Mouse (Mus musculus) midbrain, embryonic 10.5 days (tissue): Measurements from ENCODE around the gene Gm20388. TPM values are rescaled to one million over a fixed set of nuclear protein-coding genes. Genes with fewer than 3 reads are reported as not detected.

Source experiments
- DNase-seq: peaks from one replicate; pipeline ENCODE4 v3.0.0-alpha.2; 2017; ENCODE audit warnings: low spot score
- H3K27ac ChIP-seq: fragments of 300-500 bp; sonication (generic); replicated peaks from 2 replicates; pipeline ENCODE4 v1.5.1; 2016; ENCODE audit warnings: mild to moderate bottlenecking
- H3K27me3 ChIP-seq: fragments of 300-500 bp; sonication (generic); 2 replicates; pipeline ENCODE4 v1.6.1; 2016; ENCODE audit warnings: low read depth, mild to moderate bottlenecking; ENCODE audit not compliant: poor library complexity, severe bottlenecking
- H3K36me3 ChIP-seq: fragments of 300-500 bp; sonication (generic); 2 replicates; pipeline ENCODE4 v1.6.1; 2016; ENCODE audit warnings: mild to moderate bottlenecking, moderate library complexity
- H3K4me1 ChIP-seq: fragments of 300-500 bp; sonication (generic); 2 replicates; pipeline ENCODE4 v1.6.1; 2016
- H3K4me3 ChIP-seq: fragments of 300-500 bp; sonication (generic); 2 replicates; pipeline ENCODE4 v1.5.1; 2016; ENCODE audit warnings: mild to moderate bottlenecking, moderate library complexity
- H3K9me3 ChIP-seq: fragments of 300-500 bp; sonication (generic); replicated peaks from 2 replicates; pipeline ENCODE4 v1.6.1; 2016; ENCODE audit warnings: mild to moderate bottlenecking
- whole genome bisulfite sequencing: fragments of 180-500 bp; shearing (Covaris S2); methylation state at CpG from one replicate; pipeline ENCODE4 v1.1.7; 2016; 5-methylcytosine and 5-hydroxymethylcytosine counted together
- polyA plus RNA-seq: library from polyadenylated mRNA; unstranded; fragments of >200 nt; fragmentation: Nextera tagmentation; extraction: Ambion mirVana; gene quantifications from 2 replicates; pipeline ENCODE4 v1.2.1, GENCODE M21; 2016

Gm20388 gene
- polyA plus RNA-seq, 1 experiment from 2014 or later: 7.1 TPM

DNA sequence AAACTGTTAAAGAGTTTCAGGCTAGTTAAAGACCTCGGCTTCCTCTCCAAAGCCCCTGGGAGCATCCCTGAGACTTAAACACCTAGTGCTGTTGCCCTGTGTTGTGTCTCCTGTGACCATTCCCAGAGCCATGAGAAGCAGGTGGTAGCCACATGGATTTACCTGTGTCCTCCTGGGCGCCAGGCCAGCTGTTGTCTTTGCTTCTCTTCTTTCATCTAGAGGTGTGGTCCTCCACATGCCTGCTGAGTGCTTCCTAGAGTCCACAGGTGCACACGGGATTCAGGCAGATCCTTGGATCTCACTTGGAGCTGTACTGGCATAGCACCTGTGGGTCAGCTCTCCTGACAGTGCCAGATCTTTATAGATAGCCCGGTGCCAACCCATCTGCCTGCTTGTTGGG lies 4356.6 kb downstream of the Gm20388 start:
- no peaks in the 10 kb centered on the region for H3K27me3 ChIP-seq
- no peaks in the 10 kb centered on the region for H3K9me3 ChIP-seq
- peaks cover 10% of the 10 kb centered on the region; the same call in 1 of the 2 replicates for H3K36me3 ChIP-seq
- H3K4me3 ChIP-seq: no peak overlapping the region
- no peak for DNase-seq
- 93% methylated on average over 4 of the region's 4 CpGs for WGBS
- H3K27ac ChIP-seq: no peak overlapping the region
- peaks cover 33% of the 10 kb centered on the region for H3K4me1 ChIP-seq

DNA sequence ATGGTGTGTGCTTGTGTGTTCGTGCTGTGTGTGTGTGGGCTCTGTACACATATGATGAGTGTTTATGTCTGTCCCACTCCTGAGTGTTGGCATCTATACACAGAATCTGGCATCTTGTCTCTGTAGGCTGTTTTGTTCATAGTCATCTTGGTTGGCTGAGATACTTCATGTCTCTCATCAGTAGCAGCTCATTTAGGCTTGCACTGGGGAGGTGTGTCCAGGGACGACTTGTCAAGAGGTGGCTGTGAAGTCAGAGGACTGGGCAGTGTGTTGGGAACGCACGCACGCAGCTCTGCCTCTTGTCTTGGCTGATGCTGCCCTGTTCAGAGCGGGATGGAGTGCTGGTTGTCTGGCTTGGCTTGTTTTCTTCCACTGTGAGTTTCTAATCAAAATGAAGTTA lies 4359.9 kb downstream of the Gm20388 start:
- DNase-seq: no peak
- H3K4me1 ChIP-seq: peaks cover 40% of the 10 kb centered on the region
- 0 out of 2 replicates have a peak, but pooled peaks cover under 1% of the 10 kb centered on the region for H3K9me3 ChIP-seq
- 88% methylated on average over 6 of the region's 6 CpGs for WGBS
- no peak overlapping the region for H3K4me3 ChIP-seq
- peaks cover 17% of the 10 kb centered on the region for H3K36me3 ChIP-seq
- H3K27ac ChIP-seq: no peak overlapping the region
- H3K27me3 ChIP-seq: no peaks in the 10 kb centered on the region

DNA sequence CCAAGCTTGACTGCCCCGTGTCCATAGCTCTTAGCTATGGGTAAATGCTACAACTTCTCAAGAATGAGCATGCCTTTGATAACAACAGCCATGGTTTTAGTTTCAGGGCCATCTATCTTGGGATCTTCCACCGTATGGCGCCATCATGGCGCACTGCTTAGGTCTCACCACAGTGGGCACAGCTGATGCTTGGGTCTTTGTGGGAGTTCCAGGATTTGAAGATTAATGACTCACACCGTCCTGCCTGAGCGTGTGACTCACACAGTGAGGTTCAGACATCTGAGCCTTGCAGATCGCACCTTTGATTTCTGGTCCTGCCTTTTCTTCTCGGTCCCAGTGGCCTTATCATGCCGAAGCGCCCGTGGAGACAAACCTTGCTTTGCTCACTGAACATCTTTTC lies 4360.3 kb downstream of the Gm20388 start:
- 96% methylated on average over 11 of the region's 11 CpGs for WGBS

GRCm38 (mm10) chr8:124271518-124271917 lies 4360.9 kb downstream of the Gm20388 start:
- no peak overlapping the region for H3K4me3 ChIP-seq
- H3K36me3 ChIP-seq: peaks cover 27% of the 10 kb centered on the region
- H3K4me1 ChIP-seq: peaks cover 40% of the 10 kb centered on the region
- H3K27ac ChIP-seq: no peak overlapping the region
- 0 out of 2 replicates have a peak, but pooled peaks cover 7% of the 10 kb centered on the region for H3K9me3 ChIP-seq
- 92% methylated on average over 12 of the region's 12 CpGs for WGBS
- no peak for DNase-seq
- no peaks in the 10 kb centered on the region for H3K27me3 ChIP-seq

More for the DNA sequence above, 4360.3 kb downstream of the Gm20388 start:
- DNase-seq: no peak
- Histone ChIP-seq H3K4me1 (peaks cover 39% of the 10 kb centered on the region), H3K27me3 (no peaks in the 10 kb centered on the region), H3K36me3 (peaks cover 21% of the 10 kb centered on the region), H3K27ac (no peak overlapping the region), H3K4me3 (no peak overlapping the region), H3K9me3 (0 out of 2 replicates have a peak, but pooled peaks cover 5% of the 10 kb centered on the region)

DNA sequence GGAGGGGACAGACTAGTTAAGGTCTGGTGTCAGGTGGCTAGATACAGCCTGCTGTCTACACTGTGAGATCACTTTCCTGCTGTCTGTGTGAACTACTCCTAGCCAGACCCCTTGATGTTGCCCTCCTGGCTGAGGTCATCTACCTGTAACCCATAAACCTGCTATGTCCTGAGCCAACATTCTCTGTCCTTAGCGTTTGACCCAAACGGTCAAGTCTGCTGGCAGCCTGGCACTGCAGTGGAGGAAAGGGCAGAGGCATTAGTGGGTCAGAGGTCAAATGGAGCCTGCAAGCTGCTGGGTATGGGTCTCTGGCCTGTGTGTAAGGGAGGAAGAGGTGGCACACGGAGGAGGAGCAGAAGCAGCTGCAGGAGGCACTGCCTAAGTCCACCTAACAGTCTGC lies 4362.2 kb downstream of the Gm20388 start:
- 0 out of 2 replicates have a peak, but pooled peaks cover 7% of the 10 kb centered on the region for H3K9me3 ChIP-seq
- H3K4me3 ChIP-seq: no peak overlapping the region
- WGBS: 58% methylated on average over 3 of the region's 3 CpGs
- H3K27me3 ChIP-seq: no peaks in the 10 kb centered on the region
- H3K4me1 ChIP-seq: peaks cover 53% of the 10 kb centered on the region
- peak overlapping the region; percentile 68; the same call in 1 of the 2 replicates for H3K27ac ChIP-seq
- no peak for DNase-seq
- peaks cover 26% of the 10 kb centered on the region for H3K36me3 ChIP-seq

DNA sequence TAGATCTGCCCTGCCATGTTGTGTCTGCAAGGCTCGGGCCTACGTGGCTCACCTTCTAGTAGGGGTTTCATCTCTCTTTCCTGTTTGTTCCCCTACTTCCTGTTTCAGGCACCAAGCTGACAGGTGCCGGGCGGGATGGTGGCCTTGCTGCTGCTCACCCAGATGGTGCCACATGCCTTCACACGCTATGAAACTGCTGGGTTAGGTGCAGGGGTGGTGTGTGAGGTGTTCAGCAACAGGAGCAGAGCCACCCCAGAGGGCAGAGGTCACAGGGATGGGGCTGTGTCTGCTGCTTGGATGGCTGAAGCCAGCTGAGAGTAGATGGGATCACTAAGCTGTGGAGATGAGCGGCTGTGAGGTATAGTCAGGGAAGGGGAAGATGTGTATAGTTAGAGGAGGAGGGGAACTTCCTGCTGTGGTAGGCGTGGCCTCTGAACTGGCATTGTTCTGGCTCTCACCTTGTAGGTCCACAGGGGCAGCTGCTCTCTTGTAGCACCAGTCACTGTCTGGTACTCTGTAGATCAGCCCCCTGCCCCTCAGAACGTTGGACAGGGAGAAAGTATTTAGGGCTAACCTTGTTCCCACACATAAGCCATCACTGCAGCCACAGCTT lies 4363.1 kb downstream of the Gm20388 start:
- Histone ChIP-seq H3K27ac (peak overlapping the region; percentile 68), H3K4me1 (peaks cover 62% of the 10 kb centered on the region), H3K9me3 (0 out of 2 replicates have a peak, but pooled peaks cover 7% of the 10 kb centered on the region), H3K36me3 (peaks cover 24% of the 10 kb centered on the region), H3K4me3 (no peak overlapping the region), H3K27me3 (no peaks in the 10 kb centered on the region)
- no peak for DNase-seq
- WGBS: 58% methylated on average over 8 of the region's 8 CpGs

DNA sequence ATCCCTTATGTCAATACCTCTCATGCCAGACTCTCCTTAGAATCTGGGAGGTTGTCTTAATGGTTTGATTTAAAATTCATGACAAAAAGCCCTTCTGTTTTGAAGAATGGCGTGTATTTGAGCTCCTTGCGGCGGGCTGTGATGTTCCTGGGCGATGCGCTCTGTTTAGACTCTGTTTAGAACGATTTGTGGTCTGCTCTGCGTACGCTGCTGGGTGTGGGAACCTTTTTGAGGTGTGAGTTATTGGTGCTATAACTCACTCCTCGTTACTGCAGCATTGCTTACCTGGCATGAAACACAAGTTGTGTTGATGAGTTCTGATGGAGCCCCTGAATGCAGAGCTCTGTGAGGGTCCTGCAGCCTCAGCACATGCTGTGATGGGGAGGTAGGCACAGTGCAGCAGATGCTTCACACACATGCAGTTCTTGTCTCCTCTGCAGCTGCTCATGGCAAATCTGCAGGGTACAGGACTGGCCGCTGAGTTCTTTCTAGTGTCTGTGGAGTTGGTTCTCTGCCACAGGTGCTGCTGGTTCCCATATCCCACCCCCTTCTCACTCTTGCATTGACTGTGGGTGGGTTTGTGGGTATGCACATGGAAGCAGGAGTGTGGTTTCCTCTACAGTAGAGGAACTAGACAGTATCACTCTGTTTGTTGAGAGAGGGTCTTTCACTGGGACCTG lies 4363.9 kb downstream of the Gm20388 start:
- Histone ChIP-seq H3K27me3 (no peaks in the 10 kb centered on the region), H3K4me3 (no peak overlapping the region), H3K27ac (peak overlapping the region; percentile 68), H3K4me1 (peaks cover 70% of the 10 kb centered on the region), H3K9me3 (0 out of 2 replicates have a peak, but pooled peaks cover 7% of the 10 kb centered on the region), H3K36me3 (peaks cover 24% of the 10 kb centered on the region)
- no peak for DNase-seq
- WGBS: 66% methylated on average over 10 of the region's 10 CpGs

GRCm38 (mm10) chr8:124275377-124276071 lies 4364.9 kb downstream of the Gm20388 start:
- H3K9me3 ChIP-seq: 0 out of 2 replicates have a peak, but pooled peaks cover 7% of the 10 kb centered on the region
- H3K36me3 ChIP-seq: peaks cover 24% of the 10 kb centered on the region
- no peak for DNase-seq
- H3K27ac ChIP-seq: peak overlapping the region; percentile 68; the same call in 1 of the 2 replicates
- WGBS: 95% methylated on average over 10 of the region's 10 CpGs
- H3K27me3 ChIP-seq: no peaks in the 10 kb centered on the region
- H3K4me1 ChIP-seq: peaks cover 75% of the 10 kb centered on the region
- no peak overlapping the region for H3K4me3 ChIP-seq

DNA sequence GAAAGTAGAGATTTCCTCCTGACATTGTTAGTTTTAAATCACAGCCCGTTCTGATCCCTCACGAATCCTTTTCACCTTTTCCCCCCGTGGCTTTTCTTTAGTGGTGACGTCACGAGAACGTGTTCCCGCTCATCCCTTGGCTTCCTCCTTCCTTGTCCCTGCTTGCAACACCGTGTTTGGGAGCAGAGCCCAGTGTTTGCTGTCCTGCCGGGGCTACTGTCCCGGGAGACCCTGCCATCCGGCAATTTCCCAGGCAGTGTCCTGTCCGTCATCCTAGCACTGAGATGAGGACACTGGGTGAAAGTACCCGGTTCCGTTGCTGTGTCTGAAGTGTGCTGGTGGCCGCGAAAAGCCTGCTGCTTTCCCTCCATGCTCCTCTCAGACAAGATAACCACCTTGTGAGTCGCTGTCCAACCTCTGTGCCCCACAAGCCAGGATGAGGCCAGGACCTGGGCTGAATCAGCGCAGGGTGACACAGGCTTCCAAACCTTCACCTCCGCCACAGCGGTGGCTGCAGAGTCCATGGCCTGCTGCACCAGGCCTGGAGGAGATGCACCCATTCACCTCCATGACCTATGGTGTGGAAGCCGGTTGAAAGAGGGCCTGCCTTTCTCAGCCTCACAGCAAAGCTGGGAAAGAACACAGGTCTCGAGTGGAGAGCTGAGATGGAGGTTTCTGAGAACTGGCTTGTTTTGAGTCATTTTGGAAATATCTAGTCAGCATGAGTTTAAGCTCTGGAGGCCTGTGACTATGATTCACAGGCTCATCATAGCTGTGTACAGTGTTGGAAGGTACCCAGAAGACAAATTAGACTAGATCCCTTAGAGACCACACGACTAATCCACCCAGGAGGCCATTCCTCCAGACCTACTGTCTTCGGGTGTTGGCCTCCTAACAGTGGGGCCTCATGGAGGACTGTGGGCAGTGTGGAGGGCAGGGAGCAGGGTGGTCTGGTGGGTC lies 4367.6 kb downstream of the Gm20388 start:
- H3K36me3 ChIP-seq: peaks cover 16% of the 10 kb centered on the region
- 0 out of 2 replicates have a peak, but pooled peaks cover 7% of the 10 kb centered on the region for H3K9me3 ChIP-seq
- H3K4me3 ChIP-seq: no peak overlapping the region
- DNase-seq: no peak
- H3K27me3 ChIP-seq: no peaks in the 10 kb centered on the region
- 79% methylated on average over 24 of the region's 24 CpGs for WGBS
- peak overlapping the region; percentile 68 for H3K27ac ChIP-seq
- peaks cover 87% of the 10 kb centered on the region for H3K4me1 ChIP-seq

- WGBS: 93% methylated on average over 7 of the region's 7 CpGs
- Histone ChIP-seq H3K27ac (peak overlapping the region; percentile 68; the same call in 1 of the 2 replicates), H3K36me3 (peaks cover 16% of the 10 kb centered on the region), H3K9me3 (0 out of 2 replicates have a peak, but pooled peaks cover 7% of the 10 kb centered on the region), H3K27me3 (no peaks in the 10 kb centered on the region), H3K4me1 (peaks cover 87% of the 10 kb centered on the region), H3K4me3 (no peak overlapping the region)
- no peak for DNase-seq
Measured at GRCm38 (mm10) chr8:124278956-124279689, 4368.5 kb downstream of the Gm20388 start.

- H3K9me3 ChIP-seq: 0 out of 2 replicates have a peak, but pooled peaks cover 7% of the 10 kb centered on the region
- DNase-seq: no peak
- peak overlapping the region; percentile 68; the same call in 1 of the 2 replicates for H3K27ac ChIP-seq
- peaks cover 87% of the 10 kb centered on the region for H3K4me1 ChIP-seq
- WGBS: 96% methylated on average over 5 of the region's 5 CpGs
- H3K4me3 ChIP-seq: no peak overlapping the region
- H3K27me3 ChIP-seq: no peaks in the 10 kb centered on the region
- H3K36me3 ChIP-seq: peaks cover 16% of the 10 kb centered on the region
Measured at GRCm38 (mm10) chr8:124279690-124279985, 4369.0 kb downstream of the Gm20388 start.
